Mouse (Mus musculus) spleen, postnatal 10 days (tissue): ENCODE measurements around the gene Pdzrn3.

Experiments used
- DNase-seq, 2 experiments: peaks; one replicate each; pipeline ENCODE4 v3.0.0; 2021 to 2022; ENCODE audit warnings: low spot score in 2 of 2

Gene Pdzrn3

GRCm38 (mm10) chr6:101257418-101257817 lies 120.3 kb downstream of the Pdzrn3 start:
- no peak for DNase-seq

GRCm38 (mm10) chr6:101254652-101255051 lies 123.0 kb downstream of the Pdzrn3 start:
- DNase-seq: no peak

GRCm38 (mm10) chr6:101251916-101252603 lies 125.6 kb downstream of the Pdzrn3 start:
- DNase-seq: no peak

- DNase-seq: no peak
Observed at GRCm38 (mm10) chr6:101251160-101251559, 126.5 kb downstream of the Pdzrn3 start.

GRCm38 (mm10) chr6:101246137-101246536 lies 131.6 kb downstream of the Pdzrn3 start:
- no peak for DNase-seq

GRCm38 (mm10) chr6:101244355-101244754 lies 133.3 kb downstream of the Pdzrn3 start:
- no peak for DNase-seq

GRCm38 (mm10) chr6:101243189-101243815 lies 134.4 kb downstream of the Pdzrn3 start:
- DNase-seq: no peak

GRCm38 (mm10) chr6:101236641-101237246 lies 141.0 kb downstream of the Pdzrn3 start:
- DNase-seq: no peak

- DNase-seq: no peak
Observed at GRCm38 (mm10) chr6:101236230-101236629, 141.5 kb downstream of the Pdzrn3 start.

- no peak for DNase-seq
Observed at GRCm38 (mm10) chr6:101234349-101234748, 143.3 kb downstream of the Pdzrn3 start.

- no peak for DNase-seq
Observed at GRCm38 (mm10) chr6:101233680-101234079, 144.0 kb downstream of the Pdzrn3 start.

- no peak for DNase-seq
Observed at GRCm38 (mm10) chr6:101227294-101227855, 150.3 kb downstream of the Pdzrn3 start.

GRCm38 (mm10) chr6:101220307-101220706 lies 157.4 kb downstream of the Pdzrn3 start:
- no peak for DNase-seq

- DNase-seq: no peak
Observed at GRCm38 (mm10) chr6:101219004-101219403, 158.7 kb downstream of the Pdzrn3 start.

- DNase-seq: no peak
Observed at GRCm38 (mm10) chr6:101218197-101218596, 159.5 kb downstream of the Pdzrn3 start.

- DNase-seq: no peak
Observed at GRCm38 (mm10) chr6:101217756-101218155, 159.9 kb downstream of the Pdzrn3 start.

- DNase-seq: no peak
Observed at GRCm38 (mm10) chr6:101215436-101215791, 162.3 kb downstream of the Pdzrn3 start.

- DNase-seq: no peak
Observed at GRCm38 (mm10) chr6:101214734-101215435, 162.8 kb downstream of the Pdzrn3 start.

- DNase-seq: no peak
Observed at GRCm38 (mm10) chr6:101213066-101213465, 164.6 kb downstream of the Pdzrn3 start.

- DNase-seq: no peak
Observed at GRCm38 (mm10) chr6:101212086-101212485, 165.6 kb downstream of the Pdzrn3 start.

- no peak for DNase-seq
Observed at GRCm38 (mm10) chr6:101211361-101211841, 166.3 kb downstream of the Pdzrn3 start.

GRCm38 (mm10) chr6:101198943-101199298 lies 178.8 kb downstream of the Pdzrn3 start:
- DNase-seq: no peak
